Mouse (Mus musculus): ENCODE data around the gene Adamtsl1. TPM values are rescaled to one million over a fixed set of nuclear protein-coding genes. Genes with fewer than 3 reads are reported as not detected.

Gene Adamtsl1
- total RNA-seq, 1 experiment, result 6.3 TPM

DNA sequence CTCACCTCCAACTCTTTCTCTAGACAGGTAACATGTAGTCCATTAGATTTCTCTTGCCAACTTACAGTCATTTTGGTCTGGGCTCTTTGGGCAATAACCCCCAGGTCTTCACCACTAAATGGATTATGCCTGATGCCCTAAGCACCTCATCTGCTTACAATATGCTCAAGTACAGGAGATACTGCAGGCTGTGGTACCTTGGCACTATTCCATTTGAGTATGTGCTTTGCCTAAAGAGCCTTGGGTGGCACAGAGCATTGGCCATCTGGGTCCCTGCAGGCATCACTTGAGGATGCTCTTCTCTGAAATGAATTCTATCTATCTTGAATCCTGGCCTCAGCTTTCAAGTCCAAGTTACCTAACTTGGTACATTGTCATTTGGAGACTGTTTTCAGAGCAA, 330.4 kb downstream of the Adamtsl1 start:
- no peak overlapping the region for H3K9ac ChIP-seq (ENCODE audit: insufficient read depth, low read depth, low read length, poor library complexity, severe bottlenecking)
- no peak overlapping the region for H3K27ac ChIP-seq (ENCODE audit: insufficient read depth, low read depth, low read length, poor library complexity, severe bottlenecking)
- no peaks in the 10 kb centered on the region for H3K36me3 ChIP-seq (ENCODE audit: control insufficient read depth, insufficient read depth, low read length, poor library complexity, severe bottlenecking)
- in situ Hi-C loops (cut with MboI; ENCODE audit: low sequenced_read_pairs in 2 of 2, unreplicated experiment in 2 of 2), result loop anchor here in 1 of 2 experiments (25.0 kb wide), 1 partner anchor 693 kb away; no protein-coding TSS in a partner anchor
- H3K9me3 ChIP-seq (ENCODE audit: control insufficient read depth, insufficient read depth, low read depth, low read length), result no peaks in the 10 kb centered on the region
- DNase-seq (ENCODE audit: low read depth, low spot score), result no peak
- TF ChIP-seq ZNF384 (IDR thresholded peaks at IDR 0.05; ENCODE audit: low read depth, low read length) (no peak), ZC3H11A (IDR thresholded peaks at IDR 0.05; ENCODE audit: borderline replicate concordance, low read depth, low read length) (no peak), CHD2 (IDR thresholded peaks at IDR 0.05; ENCODE audit: low read depth, low read length) (no peak), MAFK (IDR thresholded peaks at IDR 0.05; ENCODE audit: insufficient read depth, low read depth, low read length) (no peak), HCFC1 (IDR thresholded peaks at IDR 0.05; ENCODE audit: borderline replicate concordance, insufficient read depth, low read length) (no peak)
- H3K4me3 ChIP-seq (ENCODE audit: insufficient read depth in 1 of 2, low read depth in 1 of 2, low read length in 2 of 2, poor library complexity in 1 of 2, severe bottlenecking in 1 of 2), result no peak overlapping the region
- no peaks in the 10 kb centered on the region for H3K4me1 ChIP-seq (ENCODE audit: control insufficient read depth in 2 of 2, insufficient read depth in 2 of 2, low read length in 2 of 2, poor library complexity in 1 of 2)

DNA sequence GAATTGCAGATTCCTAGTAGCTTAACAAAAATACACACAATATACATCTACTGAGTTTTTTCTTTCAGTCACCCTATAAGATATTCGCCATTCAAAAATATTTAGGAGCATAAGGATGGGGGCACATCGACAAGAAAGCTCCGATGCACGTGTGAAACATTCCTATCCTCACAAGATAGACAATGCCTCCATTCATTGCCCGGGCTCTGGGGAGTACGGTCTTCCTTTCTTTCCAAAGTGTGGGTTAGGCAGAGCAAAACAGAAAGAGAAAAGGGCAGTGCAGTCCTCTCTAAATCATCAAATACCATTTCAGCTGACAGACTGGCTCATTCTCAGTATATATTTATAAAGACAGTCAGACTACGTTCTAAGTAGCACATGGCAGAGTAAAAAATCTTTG, 332.0 kb downstream of the Adamtsl1 start:
- Histone ChIP-seq H3K4me1 (ENCODE audit: control insufficient read depth in 2 of 2, insufficient read depth in 2 of 2, low read length in 2 of 2, poor library complexity in 1 of 2) (no peaks in the 10 kb centered on the region), H3K36me3 (ENCODE audit: control insufficient read depth, insufficient read depth, low read length, poor library complexity, severe bottlenecking) (no peaks in the 10 kb centered on the region), H3K9ac (ENCODE audit: insufficient read depth, low read depth, low read length, poor library complexity, severe bottlenecking) (no peak overlapping the region), H3K27ac (ENCODE audit: insufficient read depth, low read depth, low read length, poor library complexity, severe bottlenecking) (no peak overlapping the region), H3K4me3 (ENCODE audit: insufficient read depth in 1 of 2, low read depth in 1 of 2, low read length in 2 of 2, poor library complexity in 1 of 2, severe bottlenecking in 1 of 2) (no peak overlapping the region), H3K9me3 (ENCODE audit: control insufficient read depth, insufficient read depth, low read depth, low read length) (no peaks in the 10 kb centered on the region)
- TF ChIP-seq ZC3H11A (IDR thresholded peaks at IDR 0.05; ENCODE audit: borderline replicate concordance, low read depth, low read length) (no peak), ZNF384 (IDR thresholded peaks at IDR 0.05; ENCODE audit: low read depth, low read length) (no peak), MAFK (IDR thresholded peaks at IDR 0.05; ENCODE audit: insufficient read depth, low read depth, low read length) (no peak), HCFC1 (IDR thresholded peaks at IDR 0.05; ENCODE audit: borderline replicate concordance, insufficient read depth, low read length) (no peak), CHD2 (IDR thresholded peaks at IDR 0.05; ENCODE audit: low read depth, low read length) (no peak)
- in situ Hi-C loops (cut with MboI; ENCODE audit: low sequenced_read_pairs in 2 of 2, unreplicated experiment in 2 of 2), result loop anchor here in 1 of 2 experiments (25.0 kb wide), 1 partner anchor 691 kb away; no protein-coding TSS in a partner anchor
- no peak for DNase-seq (ENCODE audit: low read depth, low spot score)

DNA sequence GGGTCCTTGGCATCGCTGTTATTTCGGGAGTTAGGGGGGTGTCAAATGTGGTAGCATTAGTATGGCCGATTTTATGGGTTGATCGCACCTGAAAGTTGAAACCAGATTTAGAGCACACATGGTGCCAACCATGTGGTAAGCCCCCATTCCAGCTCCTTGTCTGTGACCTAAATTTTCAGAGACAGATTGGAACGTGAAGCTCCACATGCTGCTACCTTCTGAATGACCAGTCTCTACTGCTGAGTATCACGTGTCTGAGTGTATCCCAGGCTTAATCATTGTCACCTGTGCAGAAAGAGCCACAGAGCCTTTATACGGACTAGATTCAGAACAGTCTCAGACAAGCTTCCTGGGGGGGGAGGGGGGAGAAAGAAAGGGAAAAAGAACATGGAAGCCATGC, 339.4 kb downstream of the Adamtsl1 start:
- Histone ChIP-seq H3K9me3 (ENCODE audit: control insufficient read depth, insufficient read depth, low read depth, low read length) (no peaks in the 10 kb centered on the region), H3K27ac (ENCODE audit: insufficient read depth, low read depth, low read length, poor library complexity, severe bottlenecking) (no peak overlapping the region), H3K4me3 (ENCODE audit: insufficient read depth in 1 of 2, low read depth in 1 of 2, low read length in 2 of 2, poor library complexity in 1 of 2, severe bottlenecking in 1 of 2) (no peak overlapping the region), H3K36me3 (ENCODE audit: control insufficient read depth, insufficient read depth, low read length, poor library complexity, severe bottlenecking) (no peaks in the 10 kb centered on the region), H3K9ac (ENCODE audit: insufficient read depth, low read depth, low read length, poor library complexity, severe bottlenecking) (no peak overlapping the region), H3K4me1 (ENCODE audit: control insufficient read depth in 2 of 2, insufficient read depth in 2 of 2, low read length in 2 of 2, poor library complexity in 1 of 2) (no peaks in the 10 kb centered on the region)
- in situ Hi-C loops (cut with MboI; ENCODE audit: low sequenced_read_pairs in 2 of 2, unreplicated experiment in 2 of 2), result no loop called here
- no peak for TF ChIP-seq MAFK (IDR thresholded peaks at IDR 0.05; ENCODE audit: insufficient read depth, low read depth, low read length)
- TF ChIP-seq HCFC1 (IDR thresholded peaks at IDR 0.05; ENCODE audit: borderline replicate concordance, insufficient read depth, low read length), result no peak
- TF ChIP-seq ZC3H11A (IDR thresholded peaks at IDR 0.05; ENCODE audit: borderline replicate concordance, low read depth, low read length), result no peak
- TF ChIP-seq ZNF384 (IDR thresholded peaks at IDR 0.05; ENCODE audit: low read depth, low read length), result no peak
- TF ChIP-seq CHD2 (IDR thresholded peaks at IDR 0.05; ENCODE audit: low read depth, low read length), result no peak
- DNase-seq (ENCODE audit: low read depth, low spot score), result no peak

GRCm38 (mm10) chr4:85854507-85854906, 340.5 kb downstream of the Adamtsl1 start:
- H3K9me3 ChIP-seq (ENCODE audit: control insufficient read depth, insufficient read depth, low read depth, low read length), result no peaks in the 10 kb centered on the region
- no peak overlapping the region for H3K4me3 ChIP-seq (ENCODE audit: insufficient read depth in 1 of 2, low read depth in 1 of 2, low read length in 2 of 2, poor library complexity in 1 of 2, severe bottlenecking in 1 of 2)
- in situ Hi-C loops (cut with MboI; ENCODE audit: low sequenced_read_pairs in 2 of 2, unreplicated experiment in 2 of 2), result no loop called here
- no peak overlapping the region for H3K9ac ChIP-seq (ENCODE audit: insufficient read depth, low read depth, low read length, poor library complexity, severe bottlenecking)
- H3K36me3 ChIP-seq (ENCODE audit: control insufficient read depth, insufficient read depth, low read length, poor library complexity, severe bottlenecking), result no peaks in the 10 kb centered on the region
- H3K27ac ChIP-seq (ENCODE audit: insufficient read depth, low read depth, low read length, poor library complexity, severe bottlenecking), result no peak overlapping the region
- TF ChIP-seq HCFC1 (IDR thresholded peaks at IDR 0.05; ENCODE audit: borderline replicate concordance, insufficient read depth, low read length), result no peak
- TF ChIP-seq ZNF384 (IDR thresholded peaks at IDR 0.05; ENCODE audit: low read depth, low read length), result no peak
- no peak for TF ChIP-seq ZC3H11A (IDR thresholded peaks at IDR 0.05; ENCODE audit: borderline replicate concordance, low read depth, low read length)
- TF ChIP-seq MAFK (IDR thresholded peaks at IDR 0.05; ENCODE audit: insufficient read depth, low read depth, low read length), result no peak
- TF ChIP-seq CHD2 (IDR thresholded peaks at IDR 0.05; ENCODE audit: low read depth, low read length), result no peak
- no peak for DNase-seq (ENCODE audit: low read depth, low spot score)
- no peaks in the 10 kb centered on the region for H3K4me1 ChIP-seq (ENCODE audit: control insufficient read depth in 2 of 2, insufficient read depth in 2 of 2, low read length in 2 of 2, poor library complexity in 1 of 2)

DNA sequence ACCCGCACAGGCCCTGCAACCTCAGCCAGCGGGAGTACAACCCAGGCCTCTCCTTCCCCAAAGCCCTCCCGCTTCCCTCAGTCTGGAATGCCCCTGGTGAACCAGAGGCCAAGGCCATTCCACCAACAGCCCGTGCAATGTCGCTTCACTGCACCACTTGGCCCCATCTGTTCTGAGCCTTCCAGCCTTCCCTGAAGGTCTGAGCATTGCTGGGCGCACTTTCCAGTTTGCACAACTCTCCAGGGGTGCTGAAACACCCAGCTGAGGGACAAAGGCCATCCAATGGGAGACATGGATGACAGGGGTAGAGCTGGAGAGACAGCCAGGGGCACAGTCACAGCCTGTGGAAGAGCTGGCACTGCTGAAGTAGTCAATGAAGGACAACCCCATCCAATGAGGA, 365.4 kb downstream of the Adamtsl1 start:
- Histone ChIP-seq H3K4me3 (ENCODE audit: insufficient read depth in 1 of 2, low read depth in 1 of 2, low read length in 2 of 2, poor library complexity in 1 of 2, severe bottlenecking in 1 of 2) (no peak overlapping the region), H3K9ac (ENCODE audit: insufficient read depth, low read depth, low read length, poor library complexity, severe bottlenecking) (no peak overlapping the region), H3K4me1 (ENCODE audit: control insufficient read depth in 2 of 2, insufficient read depth in 2 of 2, low read length in 2 of 2, poor library complexity in 1 of 2) (no peaks in the 10 kb centered on the region), H3K36me3 (ENCODE audit: control insufficient read depth, insufficient read depth, low read length, poor library complexity, severe bottlenecking) (no peaks in the 10 kb centered on the region), H3K9me3 (ENCODE audit: control insufficient read depth, insufficient read depth, low read depth, low read length) (no peaks in the 10 kb centered on the region), H3K27ac (ENCODE audit: insufficient read depth, low read depth, low read length, poor library complexity, severe bottlenecking) (no peak overlapping the region)
- DNase-seq (ENCODE audit: low read depth, low spot score), result no peak
- in situ Hi-C loops (cut with MboI; ENCODE audit: low sequenced_read_pairs in 2 of 2, unreplicated experiment in 2 of 2), result no loop called here
- no peak for TF ChIP-seq ZNF384 (IDR thresholded peaks at IDR 0.05; ENCODE audit: low read depth, low read length)
- no peak for TF ChIP-seq CHD2 (IDR thresholded peaks at IDR 0.05; ENCODE audit: low read depth, low read length)
- no peak for TF ChIP-seq MAFK (IDR thresholded peaks at IDR 0.05; ENCODE audit: insufficient read depth, low read depth, low read length)
- TF ChIP-seq HCFC1 (IDR thresholded peaks at IDR 0.05; ENCODE audit: borderline replicate concordance, insufficient read depth, low read length), result no peak
- no peak for TF ChIP-seq ZC3H11A (IDR thresholded peaks at IDR 0.05; ENCODE audit: borderline replicate concordance, low read depth, low read length)

Measured in ES-E14 (cell line).